Mouse (Mus musculus): ENCODE data around the gene Hoxd9. TPM values are rescaled to one million over a fixed set of nuclear protein-coding genes. Genes with fewer than 3 reads are reported as not detected.

Gene Hoxd9
- total RNA-seq, 2 experiments from 2014 or later: not detected

- DNase-seq (ENCODE audit: low spot score in 2 of 2): no peak
Observed at GRCm38 (mm10) chr2:74746298-74746921, 48.9 kb downstream of the Hoxd9 start.

GRCm38 (mm10) chr2:74747006-74747405 is 49.5 kb downstream of the Hoxd9 start:
- no peak for DNase-seq (ENCODE audit: low spot score in 2 of 2)

GRCm38 (mm10) chr2:74747661-74748141 is 50.2 kb downstream of the Hoxd9 start:
- no peak for DNase-seq (ENCODE audit: low spot score in 2 of 2)

- DNase-seq (ENCODE audit: low spot score in 2 of 2): no peak
Observed at GRCm38 (mm10) chr2:74748436-74748995, 51.0 kb downstream of the Hoxd9 start.

GRCm38 (mm10) chr2:74749337-74750121 is 52.0 kb downstream of the Hoxd9 start:
- no peak for DNase-seq (ENCODE audit: low spot score in 2 of 2)

Small RNA genes within 50 kb of the gene (microRNA-seq; reads per million reads assigned to microRNA genes)
- gene Gm44463 (0 reads per million in 2 experiments), gene Mir10b (4.5 to 39.4 reads per million in 2 experiments)

Other genes starting within 250 kb of the Hoxd9 start
- 10 to 100 TPM; 52.9 to 55.9 TPM for gene Lnpk, start 118.3 kb upstream of the Hoxd9 start, total RNA-seq (2021)
- gene Evx2, start 38.2 kb upstream of the Hoxd9 start, total RNA-seq (2021): not detected
- gene Hoxd13, start 29.4 kb upstream of the Hoxd9 start, total RNA-seq (2021): not detected
- not detected for gene Hoxd12, start 22.7 kb upstream of the Hoxd9 start, total RNA-seq (2021)
- gene Hoxd11, start 18.2 kb upstream of the Hoxd9 start, total RNA-seq (2021): not detected
- gene Hoxd10, start 5.8 kb upstream of the Hoxd9 start, total RNA-seq (2021): not detected
- not detected for gene Hoxd8, start 6.9 kb downstream of the Hoxd9 start, total RNA-seq (2021)
- gene Hoxd3, start 14.2 kb downstream of the Hoxd9 start, total RNA-seq (2021): not detected
- gene Hoxd4, start 14.2 kb downstream of the Hoxd9 start, total RNA-seq (2021): not detected
- gene Gm28230, start 29.0 kb downstream of the Hoxd9 start, total RNA-seq (2021): not detected
- gene Hoxd1, start 65.3 kb downstream of the Hoxd9 start, total RNA-seq (2021): under 1 TPM; 0.19 to 0.23 TPM
- gene Mtx2, start 128.1 kb downstream of the Hoxd9 start, total RNA-seq (2021): 10 to 100 TPM; 46.0 to 50.2 TPM

Measured in layer of hippocampus, postnatal 14 days (tissue).